Mouse (Mus musculus) testis, postnatal 10 days (tissue): Measurements from ENCODE around the gene Frat2.
A peak's percentile ranks its signal among the peaks of the same experiment; 100 is the strongest.

Experiments
- DNase-seq: peaks from one replicate; pipeline ENCODE4 v3.0.0; 2021; ENCODE audit warnings: low spot score

Gene Frat2

GRCm38 (mm10) chr19:41818749-41819148, 29.2 kb downstream of the Frat2 start:
- DNase-seq: no peak

- no peak for DNase-seq
Observed at GRCm38 (mm10) chr19:41817325-41817724, 30.6 kb downstream of the Frat2 start.

- DNase-seq: no peak
Observed at GRCm38 (mm10) chr19:41816915-41817314, 31.0 kb downstream of the Frat2 start.

- no peak for DNase-seq
Observed at GRCm38 (mm10) chr19:41816410-41816809, 31.5 kb downstream of the Frat2 start.

GRCm38 (mm10) chr19:41813374-41813773, 34.6 kb downstream of the Frat2 start:
- no peak for DNase-seq

DNA sequence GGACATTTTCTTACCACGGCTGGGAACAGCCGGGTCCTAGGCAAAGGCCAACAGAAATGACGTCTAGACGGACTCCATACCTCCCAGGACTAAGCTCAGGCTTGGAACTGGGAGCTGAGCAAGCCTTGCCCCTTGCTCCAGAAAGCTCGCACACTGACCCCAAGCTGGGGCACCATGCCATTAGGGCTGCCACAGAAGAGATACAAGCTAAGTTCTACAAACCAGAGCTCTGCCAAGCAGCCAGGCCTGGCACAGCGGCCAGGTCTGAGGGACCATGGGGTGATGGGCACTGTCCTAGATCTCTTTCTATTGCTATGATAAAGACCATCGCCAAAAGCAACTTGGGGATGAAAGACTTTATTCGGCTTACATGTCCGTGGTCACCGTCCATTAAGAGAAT, 35.4 kb downstream of the Frat2 start:
- no peak for DNase-seq

- DNase-seq: no peak
Observed at GRCm38 (mm10) chr19:41810074-41810473, 37.9 kb downstream of the Frat2 start.

DNA sequence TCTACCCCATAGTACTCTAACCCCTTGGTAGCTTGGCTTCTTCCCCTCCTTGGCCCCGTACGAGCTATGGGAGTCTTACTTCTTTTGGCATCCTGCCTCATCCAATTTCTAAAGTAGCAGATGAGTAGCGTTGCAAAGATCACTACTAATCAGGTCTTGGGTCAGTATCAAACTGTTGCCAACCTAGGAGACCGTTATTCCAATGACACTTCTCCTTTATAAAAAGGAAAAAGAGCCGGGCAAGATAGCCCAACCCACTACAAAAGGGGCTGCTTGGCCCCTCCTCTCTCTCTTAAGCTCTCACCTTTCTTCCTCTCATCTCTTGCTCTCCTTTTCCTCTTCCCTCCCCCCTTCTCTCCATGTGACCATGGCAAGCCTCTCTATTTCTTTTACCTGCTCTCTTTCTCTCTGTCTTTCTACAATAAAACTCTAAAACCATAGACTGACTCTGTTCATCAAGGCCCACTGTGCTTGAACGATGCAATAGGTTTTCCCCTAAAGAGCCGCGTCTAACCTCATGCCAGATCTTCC, 39.8 kb downstream of the Frat2 start:
- DNase-seq: no peak

DNA sequence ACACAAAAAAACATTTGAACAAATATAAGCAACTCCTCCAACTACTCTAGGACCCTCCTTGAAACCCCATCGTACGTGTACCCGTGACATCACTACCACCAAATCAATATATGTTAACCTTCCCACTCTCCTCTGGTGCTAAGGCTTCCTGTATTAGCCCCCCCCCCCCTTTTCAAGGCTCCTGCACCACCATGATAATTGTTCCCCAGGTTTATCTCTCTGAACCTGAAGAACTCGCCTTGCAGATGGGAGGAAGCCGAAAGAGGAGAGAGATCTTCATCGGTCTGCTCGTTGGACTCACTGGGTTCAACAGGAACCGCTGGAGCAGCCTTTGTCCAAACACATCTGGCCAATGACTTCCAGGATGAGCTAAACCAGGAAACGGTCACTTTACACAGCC, 40.4 kb downstream of the Frat2 start:
- no peak for DNase-seq

DNA sequence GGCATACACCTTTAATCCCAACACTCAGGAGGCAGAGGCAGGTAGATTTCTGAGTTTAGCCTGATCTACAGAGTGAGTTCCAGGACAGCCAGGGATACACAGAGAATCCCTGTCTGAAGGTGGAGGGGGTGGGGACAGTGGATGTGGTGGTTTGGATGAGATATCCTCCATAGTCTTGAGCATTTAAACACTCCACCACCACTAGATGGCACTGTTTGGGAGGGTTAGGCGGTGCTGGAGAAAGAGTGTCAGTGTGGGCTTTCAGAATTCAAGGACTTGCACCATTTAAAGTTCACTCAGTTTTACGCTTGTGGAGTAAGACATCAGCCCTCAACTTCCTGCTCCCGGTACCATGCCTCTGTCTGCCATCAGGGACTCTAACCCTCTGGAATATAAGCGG, 42.1 kb downstream of the Frat2 start:
- no peak for DNase-seq

DNA sequence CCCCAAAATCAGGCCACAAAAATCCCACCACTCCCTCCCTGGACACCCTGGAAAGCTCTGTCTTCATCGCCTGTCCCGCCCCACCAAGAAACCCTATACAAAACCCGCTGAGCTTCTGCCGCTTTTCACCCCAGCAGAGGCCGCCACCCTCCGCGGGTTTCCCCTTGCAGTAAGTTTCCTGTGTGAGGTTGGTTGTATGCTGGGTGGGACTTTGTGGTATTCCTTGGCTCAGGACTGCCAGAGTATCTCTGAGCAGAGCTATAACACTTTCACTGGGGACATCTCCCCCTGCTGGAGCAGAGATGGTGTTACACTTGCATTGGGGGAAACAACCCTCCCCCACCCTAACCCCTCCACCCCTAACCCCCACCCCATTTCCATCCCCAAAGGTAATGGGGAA, 44.6 kb downstream of the Frat2 start:
- peak; percentile 56 for DNase-seq

DNA sequence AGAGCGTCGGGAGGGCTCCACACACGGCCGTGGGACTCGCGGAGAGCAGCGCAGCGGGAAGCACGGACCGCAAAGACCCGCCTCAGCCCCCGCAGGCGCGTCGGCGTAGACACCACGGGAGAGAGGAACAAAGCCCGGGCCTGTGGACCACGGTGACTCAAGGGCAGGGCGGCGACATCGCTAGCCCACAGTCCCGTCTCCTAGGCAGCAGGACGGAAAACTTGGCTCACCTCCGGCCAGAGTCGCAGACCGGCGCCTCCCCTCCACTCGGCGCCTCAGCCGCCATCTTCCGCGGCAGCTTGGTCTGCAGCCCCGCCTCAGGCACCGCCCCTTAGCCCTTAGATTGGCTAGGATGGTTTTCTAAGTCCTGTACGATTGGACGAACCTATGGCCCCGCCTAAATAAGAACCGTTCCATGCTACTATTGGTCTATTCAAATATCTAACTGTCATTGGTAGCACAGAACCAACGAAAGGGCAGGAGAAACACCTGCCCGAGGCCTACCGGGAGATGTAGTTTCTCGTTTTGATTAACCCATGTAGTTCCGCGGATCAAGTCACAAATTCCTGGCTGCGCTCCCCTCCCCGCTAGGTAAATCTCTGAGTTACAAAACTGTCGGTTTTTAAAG, 46.1 kb downstream of the Frat2 start, which contains the start of gene Arhgap19:
Gene Arhgap19, minus strand, starts transcription at position 306 of the 628 bp plus-strand sequence.
- DNase-seq: peak; percentile 93

- DNase-seq: no peak
Observed at GRCm38 (mm10) chr19:41800986-41801741, 46.8 kb downstream of the Frat2 start.

DNA sequence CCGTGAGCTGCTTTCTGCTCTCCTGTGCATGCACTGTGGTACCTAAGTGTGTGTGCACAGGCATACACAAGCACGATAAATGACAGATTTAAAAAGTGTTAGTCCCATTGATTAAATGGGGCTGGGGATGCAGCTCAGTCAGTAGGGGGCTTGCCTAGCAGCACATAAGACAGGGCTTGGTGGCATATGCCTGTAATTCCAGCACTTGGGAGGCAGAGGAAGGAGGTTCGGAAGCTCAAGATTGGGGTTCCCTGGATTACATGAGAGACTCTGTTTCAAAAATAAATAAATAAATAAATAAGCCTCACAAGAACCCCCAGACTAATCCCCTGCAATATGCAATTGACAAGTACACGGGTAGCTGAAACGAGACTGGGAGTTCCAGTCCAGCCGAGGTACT, 47.5 kb downstream of the Frat2 start:
- DNase-seq: no peak

DNA sequence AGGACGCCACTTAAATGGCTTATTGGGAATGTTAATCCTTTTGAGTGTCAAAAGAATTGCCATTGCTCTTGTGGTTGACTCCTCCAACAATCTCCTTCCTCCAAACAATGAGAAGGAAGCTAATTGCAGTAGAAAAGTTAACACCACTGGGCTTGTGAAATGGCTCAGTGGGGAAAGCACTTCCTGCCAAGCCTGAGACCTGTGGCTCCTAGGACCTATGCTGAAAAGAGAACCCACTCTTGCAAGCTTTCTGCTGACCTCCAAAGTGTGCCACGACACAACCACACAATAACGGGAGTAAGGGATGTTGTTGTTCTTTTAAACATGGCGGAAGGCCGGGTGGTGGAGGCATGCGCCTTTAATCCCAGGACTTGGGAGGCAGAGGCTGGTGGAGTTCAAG, 50.4 kb downstream of the Frat2 start:
- DNase-seq: no peak

DNA sequence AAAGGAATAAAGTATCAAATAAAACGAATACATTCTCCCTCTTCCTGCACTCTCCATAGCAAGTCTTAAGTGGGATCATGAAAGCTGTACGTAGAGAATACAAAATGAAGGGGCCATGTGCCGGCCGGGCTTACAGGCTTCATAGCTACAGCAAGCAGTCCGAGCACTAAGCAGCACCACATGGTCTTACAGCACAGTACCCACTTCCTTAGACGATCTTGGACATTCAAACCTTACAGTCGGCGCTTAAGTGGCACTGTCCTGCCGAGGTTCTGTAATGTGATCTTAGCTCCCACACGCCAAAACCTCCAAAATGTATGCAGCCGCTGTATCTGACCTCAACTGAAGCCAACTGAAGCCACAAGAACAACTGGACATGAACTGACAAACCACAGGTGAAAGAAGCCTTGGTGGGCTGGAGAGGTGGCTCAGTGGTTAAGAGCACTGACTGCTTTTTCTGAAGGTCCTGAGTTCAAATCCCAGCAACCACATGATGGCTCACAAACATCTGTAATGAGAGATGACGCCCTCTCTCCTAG, 51.1 kb downstream of the Frat2 start:
- no peak for DNase-seq

DNA sequence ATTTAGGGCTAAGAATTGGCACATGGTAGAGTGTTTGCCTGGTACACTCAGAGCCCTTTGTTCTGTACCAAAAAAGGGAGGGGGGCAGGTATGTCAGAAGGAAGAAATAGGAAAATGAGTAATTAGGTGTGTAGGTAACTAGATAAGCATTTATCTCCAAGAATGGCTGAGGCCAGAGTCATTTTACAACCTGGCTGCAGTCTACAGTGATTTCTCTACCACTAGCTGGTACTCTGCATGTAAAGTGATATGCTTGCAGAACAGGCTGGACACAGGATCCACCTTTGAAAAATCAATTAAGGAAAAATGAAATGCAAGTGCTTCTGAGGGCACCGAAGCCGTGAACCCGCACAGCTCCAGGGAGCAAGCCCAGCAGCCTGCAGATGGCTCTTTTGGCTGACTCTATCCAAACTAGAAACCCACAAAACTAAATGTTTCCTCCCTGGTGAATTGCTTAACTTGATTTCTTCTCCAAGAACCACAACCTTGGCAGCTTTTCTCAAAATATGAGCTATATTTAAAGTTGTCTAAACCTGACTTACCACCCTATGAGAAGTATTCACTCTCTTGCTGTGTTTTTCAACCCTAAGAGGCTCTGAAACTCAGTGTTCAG, 51.7 kb downstream of the Frat2 start:
- DNase-seq: no peak
